Mouse (Mus musculus): ENCODE measurements around the gene Gcnt3. TPM values are rescaled to one million over a fixed set of nuclear protein-coding genes. Genes with fewer than 3 reads are reported as not detected.
A peak's percentile ranks its signal among the peaks of the same experiment; 100 is the strongest.

The Gcnt3 gene
- polyA plus RNA-seq, 1 experiment from 2014 or later = not detected

GRCm38 (mm10) chr9:69990346-69990745 is 47.5 kb downstream of the Gcnt3 start:
- no peaks in the 10 kb centered on the region for H3K9me3 ChIP-seq
- peak overlapping the region; percentile 62 for H3K4me2 ChIP-seq (replicated peaks)
- H3K4me3 ChIP-seq (replicated peaks) = peak overlapping the region; percentile 95
- no peak overlapping the region for H3K27ac ChIP-seq
- WGBS = 12% methylated on average over 5 of the region's 5 CpGs
- no peak for ATAC-seq
- H3K4me1 ChIP-seq (replicated peaks) = peaks cover 33% of the 10 kb centered on the region
- H3K27me3 ChIP-seq = no peaks in the 10 kb centered on the region
- H3K9ac ChIP-seq (replicated peaks) = peak overlapping the region; percentile 98
- peaks cover 17% of the 10 kb centered on the region for H3K36me3 ChIP-seq

- Histone ChIP-seq H3K27ac (peak within 1 kb of the TSS; percentile 96), H3K4me2 (replicated peaks) (peak within 1 kb of the TSS; percentile 62), H3K9ac (replicated peaks) (peak within 1 kb of the TSS; percentile 98), H3K36me3 (peaks cover 8% of the 10 kb centered on the region), H3K4me3 (replicated peaks) (peak within 1 kb of the TSS; percentile 95), H3K9me3 (no peaks in the 10 kb centered on the region), H3K4me1 (replicated peaks) (peaks cover 33% of the 10 kb centered on the region), H3K27me3 (no peaks in the 10 kb centered on the region)
- ATAC-seq = peak; percentile 97
- under 1% methylated on average over 73 of the region's 76 CpGs for WGBS
These were observed 48.4 kb downstream of the Gcnt3 start, which contains the start of gene Bnip2 for GRCm38 (mm10) chr9:69989303-69990121. Bnip2 (plus strand) TSS chr9:69989466.

- WGBS = 39% methylated on average over 16 of the region's 16 CpGs
- ATAC-seq = no peak
- Histone ChIP-seq H3K27me3 (no peaks in the 10 kb centered on the region), H3K9me3 (no peaks in the 10 kb centered on the region), H3K27ac (peak overlapping the region; percentile 96), H3K36me3 (peaks cover 8% of the 10 kb centered on the region; the same call in 1 of the 2 replicates), H3K4me2 (replicated peaks) (peak overlapping the region; percentile 62), H3K4me1 (replicated peaks) (peaks cover 33% of the 10 kb centered on the region), H3K4me3 (replicated peaks) (peak overlapping the region; percentile 95), H3K9ac (replicated peaks) (peak overlapping the region; percentile 98)
These were observed 49.1 kb downstream of the Gcnt3 start for GRCm38 (mm10) chr9:69988706-69989302.

GRCm38 (mm10) chr9:69987579-69987978 is 50.3 kb downstream of the Gcnt3 start:
- 2% methylated on average over 3 of the region's 3 CpGs for WGBS
- H3K27me3 ChIP-seq = no peaks in the 10 kb centered on the region
- H3K27ac ChIP-seq = no peak overlapping the region
- ATAC-seq = no peak
- peaks cover 26% of the 10 kb centered on the region for H3K4me1 ChIP-seq (replicated peaks)
- H3K36me3 ChIP-seq = peaks cover 8% of the 10 kb centered on the region; the same call in 1 of the 2 replicates
- no peak overlapping the region for H3K4me2 ChIP-seq (replicated peaks)
- no peak overlapping the region for H3K4me3 ChIP-seq (replicated peaks)
- no peaks in the 10 kb centered on the region for H3K9me3 ChIP-seq
- no peak overlapping the region for H3K9ac ChIP-seq (replicated peaks)

- Histone ChIP-seq H3K27ac (no peak overlapping the region), H3K9me3 (no peaks in the 10 kb centered on the region), H3K4me2 (replicated peaks) (no peak overlapping the region), H3K4me3 (replicated peaks) (no peak overlapping the region), H3K36me3 (no peaks in the 10 kb centered on the region), H3K27me3 (no peaks in the 10 kb centered on the region), H3K4me1 (replicated peaks) (peaks cover 17% of the 10 kb centered on the region), H3K9ac (replicated peaks) (no peak overlapping the region)
- 83% methylated on average over 5 of the region's 5 CpGs for whole genome bisulfite sequencing
- ATAC-seq = no peak
These were observed 51.3 kb downstream of the Gcnt3 start for GRCm38 (mm10) chr9:69986571-69986970.

GRCm38 (mm10) chr9:69986063-69986462 is 51.8 kb downstream of the Gcnt3 start:
- no peak overlapping the region for H3K4me2 ChIP-seq (replicated peaks)
- no peaks in the 10 kb centered on the region for H3K27me3 ChIP-seq
- no peak overlapping the region for H3K27ac ChIP-seq
- no peak overlapping the region for H3K9ac ChIP-seq (replicated peaks)
- 85% methylated on average over 10 of the region's 10 CpGs for WGBS
- ATAC-seq = no peak
- H3K36me3 ChIP-seq = no peaks in the 10 kb centered on the region
- H3K9me3 ChIP-seq = no peaks in the 10 kb centered on the region
- no peak overlapping the region for H3K4me3 ChIP-seq (replicated peaks)
- H3K4me1 ChIP-seq (replicated peaks) = peaks cover 12% of the 10 kb centered on the region

- no peak for ATAC-seq
- H3K9me3 ChIP-seq = no peaks in the 10 kb centered on the region
- WGBS = 80% methylated on average over 1 of the region's 1 CpGs
These were observed 52.4 kb downstream of the Gcnt3 start for GRCm38 (mm10) chr9:69985526-69985925.

More at GRCm38 (mm10) chr9:69985526-69985925, 52.4 kb downstream of the Gcnt3 start:
- H3K27ac ChIP-seq = no peak overlapping the region
- peaks cover 6% of the 10 kb centered on the region for H3K4me1 ChIP-seq (replicated peaks)
- H3K4me3 ChIP-seq (replicated peaks) = no peak overlapping the region
- H3K36me3 ChIP-seq = no peaks in the 10 kb centered on the region
- no peaks in the 10 kb centered on the region for H3K27me3 ChIP-seq
- H3K4me2 ChIP-seq (replicated peaks) = no peak overlapping the region
- 0 out of 2 replicates have a peak overlapping the region, but pooled peaks have one; percentile 3 for H3K9ac ChIP-seq (replicated peaks)

Other genes with a start within 250 kb of the Gcnt3 start
- 97.5 and 101 TPM in 2 replicates for gene Bnip2, start 48.6 kb downstream of the Gcnt3 start, polyA plus RNA-seq (2015; fragmentation: Nextera tagmentation; extraction: Ambion mirVana)
- 201 and 205 TPM in 2 replicates for gene Gtf2a2, start 25.5 kb downstream of the Gcnt3 start, polyA plus RNA-seq (2015; fragmentation: Nextera tagmentation; extraction: Ambion mirVana)
- gene Fam81a, start 104.5 kb upstream of the Gcnt3 start, polyA plus RNA-seq (2015; fragmentation: Nextera tagmentation; extraction: Ambion mirVana) = 4.0 and 5.1 TPM in 2 replicates
- 6.0 and 6.1 TPM in 2 replicates for gene Myo1e, start 169.3 kb upstream of the Gcnt3 start, polyA plus RNA-seq (2015; fragmentation: Nextera tagmentation; extraction: Ambion mirVana)

All from midbrain, embryonic 13.5 days (tissue).